Mouse (Mus musculus) neural tube, embryonic 12.5 days (tissue): ENCODE results near the gene Cdh3. TPM values are rescaled to one million over a fixed set of nuclear protein-coding genes. Genes with fewer than 3 reads are reported as not detected.
"Not testable (repeated sequence)": the region's sequence is repeated elsewhere in the genome, so short reads cannot be mapped to it uniquely, and the experiment has no call there.

Experiments
- ATAC-seq: fragments of 200-750 bp; cut with Nextera tagmentation; 2 replicates; pipeline ENCODE4 v1.8.0; 2017; ENCODE audit warnings: low read depth, mild to moderate bottlenecking, moderate TSS enrichment, moderate library complexity; ENCODE audit not compliant: low FRiP score
- H3K27ac ChIP-seq: fragments of 300-500 bp; sonication (generic); 2 replicates; pipeline ENCODE4 v1.5.1; 2016
- H3K27me3 ChIP-seq: fragments of 300-500 bp; sonication (generic); replicated peaks from 2 replicates; pipeline ENCODE4 v1.6.1; 2016; ENCODE audit warnings: mild to moderate bottlenecking
- H3K36me3 ChIP-seq: fragments of 300-500 bp; sonication (generic); 2 replicates; pipeline ENCODE4 v1.6.1; 2016; ENCODE audit warnings: mild to moderate bottlenecking
- H3K4me1 ChIP-seq: fragments of 300-500 bp; sonication (generic); 2 replicates; pipeline ENCODE4 v1.6.1; 2016
- H3K4me2 ChIP-seq: fragments of 300-500 bp; sonication (generic); replicated peaks from 2 replicates; pipeline ENCODE4 v1.6.1; 2016; ENCODE audit warnings: mild to moderate bottlenecking
- H3K4me3 ChIP-seq: fragments of 300-500 bp; sonication (generic); 2 replicates; pipeline ENCODE4 v1.5.1; 2016
- H3K9ac ChIP-seq: fragments of 300-500 bp; sonication (generic); 2 replicates; pipeline ENCODE4 v1.6.1; 2016; ENCODE audit warnings: mild to moderate bottlenecking
- H3K9me3 ChIP-seq: fragments of 300-500 bp; sonication (generic); 2 replicates; pipeline ENCODE4 v1.6.1; 2016; ENCODE audit warnings: mild to moderate bottlenecking
- WGBS: fragments of 180-500 bp; shearing (Covaris S2); methylation state at CpG from one replicate; pipeline ENCODE4 v1.1.7; 2016; 5-methylcytosine and 5-hydroxymethylcytosine counted together
- polyA plus RNA-seq: library from polyadenylated mRNA; unstranded; fragments of >200 nt; fragmentation: Nextera tagmentation; extraction: Ambion mirVana; gene quantifications from 2 replicates; pipeline ENCODE4 v1.2.1, GENCODE M21; 2016

Cdh3 gene
- polyA plus RNA-seq, 1 experiment from 2014 or later = 6.0 TPM

DNA sequence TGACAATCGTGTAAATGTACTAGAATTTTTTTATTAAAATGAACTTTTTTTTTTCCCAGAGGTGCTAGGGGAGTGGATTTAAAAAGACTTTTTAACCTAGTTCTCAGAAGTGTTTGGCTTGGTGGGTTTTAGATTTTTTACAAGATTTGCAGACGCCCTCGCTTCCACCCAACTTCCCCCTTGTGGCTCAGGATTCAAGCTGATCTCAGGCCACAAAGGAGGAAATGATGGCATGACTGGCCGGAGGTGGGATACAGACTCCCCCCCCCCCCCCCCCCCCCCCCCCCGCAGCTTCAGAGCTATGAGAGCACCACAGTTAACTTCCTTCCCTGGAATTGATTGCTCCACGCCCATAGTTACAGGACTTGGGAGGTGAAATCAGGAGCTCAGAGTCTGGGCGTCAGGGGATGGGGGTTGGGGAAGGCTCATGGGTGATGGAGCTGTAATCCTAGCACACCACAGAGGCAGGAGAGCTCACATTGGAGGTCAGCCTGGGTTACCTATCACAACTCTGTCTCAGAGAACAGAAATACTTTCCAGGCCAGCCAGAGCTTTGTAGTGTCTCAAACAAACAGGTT lies 45.5 kb downstream of the Cdh3 start:
- peaks cover 9% of the 10 kb centered on the region for H3K9me3 ChIP-seq
- H3K9ac ChIP-seq = no peak overlapping the region
- H3K27me3 ChIP-seq = no peaks in the 10 kb centered on the region
- ATAC-seq = no peak
- WGBS = 64% methylated on average over 6 of the region's 7 CpGs
- H3K4me3 ChIP-seq = no peak overlapping the region
- H3K4me1 ChIP-seq = no peaks in the 10 kb centered on the region
- H3K4me2 ChIP-seq = no peak overlapping the region
- H3K27ac ChIP-seq = no peak overlapping the region
- H3K36me3 ChIP-seq = no peaks in the 10 kb centered on the region

- H3K9ac ChIP-seq = no peak overlapping the region
- no peaks in the 10 kb centered on the region for H3K27me3 ChIP-seq
- H3K4me2 ChIP-seq = no peak overlapping the region
- H3K4me1 ChIP-seq = no peaks in the 10 kb centered on the region
- H3K9me3 ChIP-seq = peaks cover 9% of the 10 kb centered on the region
- no peak overlapping the region for H3K27ac ChIP-seq
- no peak overlapping the region for H3K4me3 ChIP-seq
- WGBS = 73% methylated on average over 9 of the region's 9 CpGs
- no peaks in the 10 kb centered on the region for H3K36me3 ChIP-seq
- no peak for ATAC-seq
Measured at GRCm38 (mm10) chr8:106559844-106560243, 49.2 kb downstream of the Cdh3 start.

DNA sequence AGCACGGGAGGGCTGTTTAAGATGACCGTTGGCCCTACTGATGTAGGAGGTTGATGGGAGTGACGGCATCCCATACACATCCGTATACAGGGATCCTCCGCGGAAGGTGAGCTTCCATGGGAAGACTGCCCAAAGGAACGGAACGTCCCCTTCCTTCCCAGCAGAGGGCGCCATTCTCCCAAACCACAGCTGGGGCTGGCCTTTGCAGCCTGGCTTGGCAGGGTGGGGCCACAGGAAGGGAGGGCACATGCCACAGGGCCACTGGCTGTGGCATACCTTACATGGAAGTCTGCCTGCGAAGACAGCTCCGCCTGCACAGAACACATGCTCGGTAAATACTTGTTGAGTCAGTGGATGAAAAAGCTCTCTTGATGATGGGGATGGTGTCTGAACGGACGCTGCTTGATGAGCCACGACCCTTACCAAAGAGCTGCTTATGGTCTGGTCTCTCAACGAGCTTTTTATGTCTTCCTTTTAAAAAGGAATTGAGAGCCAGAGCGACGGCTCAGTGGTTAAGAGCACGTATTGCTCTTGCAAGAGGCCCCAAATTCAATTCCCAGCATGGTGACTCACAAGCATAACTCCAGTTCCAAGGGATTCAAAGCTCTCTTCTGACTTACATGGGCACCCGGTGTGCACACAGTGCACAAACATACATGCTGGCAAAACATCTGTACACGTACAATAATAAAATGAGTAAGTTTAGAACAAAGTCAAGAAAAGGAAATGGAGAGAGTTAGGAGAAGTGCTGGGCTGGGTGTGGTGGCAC lies 50.6 kb downstream of the Cdh3 start:
- Histone ChIP-seq H3K27me3 (no peaks in the 10 kb centered on the region), H3K9me3 (peaks cover 9% of the 10 kb centered on the region), H3K36me3 (no peaks in the 10 kb centered on the region), H3K4me2 (no peak overlapping the region), H3K4me3 (no peak overlapping the region), H3K4me1 (no peaks in the 10 kb centered on the region), H3K27ac (no peak overlapping the region), H3K9ac (no peak overlapping the region)
- WGBS = 28% methylated on average over 21 of the region's 21 CpGs
- no peak for ATAC-seq

GRCm38 (mm10) chr8:106563691-106564182 lies 53.0 kb downstream of the Cdh3 start:
- Histone ChIP-seq H3K9ac (no peak overlapping the region), H3K4me2 (no peak overlapping the region), H3K4me3 (no peak overlapping the region), H3K36me3 (no peaks in the 10 kb centered on the region), H3K27me3 (no peaks in the 10 kb centered on the region), H3K9me3 (no peaks in the 10 kb centered on the region), H3K27ac (no peak overlapping the region), H3K4me1 (no peaks in the 10 kb centered on the region)
- 86% methylated on average over 3 of the region's 3 CpGs for WGBS
- ATAC-seq = no peak

DNA sequence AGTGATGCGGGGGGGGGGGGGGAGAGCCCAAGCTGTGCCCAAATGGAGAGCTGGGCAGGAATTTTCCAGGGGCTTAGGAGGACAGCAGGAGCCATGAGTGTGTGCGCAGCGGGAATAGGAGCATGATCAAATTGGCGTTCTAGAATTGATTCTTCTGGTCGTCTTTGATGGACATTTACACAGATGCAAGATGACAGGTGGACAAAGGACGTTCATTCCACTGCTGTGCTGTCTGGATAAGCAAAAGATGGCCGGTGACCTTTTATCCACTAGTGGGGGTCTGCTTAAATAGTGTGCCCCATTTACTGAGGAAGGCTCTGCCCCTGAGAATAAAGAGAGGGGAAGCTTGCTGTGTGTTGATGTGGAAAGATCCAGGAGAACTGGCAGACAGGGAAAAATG lies 58.3 kb downstream of the Cdh3 start:
- no peak overlapping the region for H3K4me3 ChIP-seq
- no peak overlapping the region for H3K9ac ChIP-seq
- no peak for ATAC-seq
- H3K27ac ChIP-seq = no peak overlapping the region
- no peaks in the 10 kb centered on the region for H3K27me3 ChIP-seq
- WGBS = 74% methylated on average over 7 of the region's 7 CpGs
- H3K4me1 ChIP-seq = no peaks in the 10 kb centered on the region
- no peaks in the 10 kb centered on the region for H3K36me3 ChIP-seq
- no peaks in the 10 kb centered on the region for H3K9me3 ChIP-seq
- H3K4me2 ChIP-seq = no peak overlapping the region

- Histone ChIP-seq H3K4me1 (no peaks in the 10 kb centered on the region), H3K9ac (no peak overlapping the region), H3K27me3 (no peaks in the 10 kb centered on the region), H3K4me2 (no peak overlapping the region), H3K4me3 (no peak overlapping the region), H3K27ac (no peak overlapping the region), H3K36me3 (no peaks in the 10 kb centered on the region), H3K9me3 (no peaks in the 10 kb centered on the region)
- no peak for ATAC-seq
- 41% methylated on average over 4 of the region's 4 CpGs for WGBS
Measured at GRCm38 (mm10) chr8:106570386-106570785, 59.7 kb downstream of the Cdh3 start.

GRCm38 (mm10) chr8:106571551-106572172 lies 61.0 kb downstream of the Cdh3 start:
- no peak overlapping the region for H3K4me3 ChIP-seq

GRCm38 (mm10) chr8:106572175-106572574 lies 61.5 kb downstream of the Cdh3 start:
- not testable (repeated sequence) for H3K9me3 ChIP-seq, H3K27me3 ChIP-seq, H3K4me2 ChIP-seq, H3K9ac ChIP-seq, H3K36me3 ChIP-seq, H3K4me1 ChIP-seq, ATAC-seq, H3K27ac ChIP-seq, H3K4me3 ChIP-seq
- 71% methylated on average over 1 of the region's 1 CpGs for WGBS

More at GRCm38 (mm10) chr8:106571551-106572172, 61.0 kb downstream of the Cdh3 start:
- no peak overlapping the region for H3K27ac ChIP-seq
- no peaks in the 10 kb centered on the region for H3K4me1 ChIP-seq
- H3K27me3 ChIP-seq = no peaks in the 10 kb centered on the region
- 81% methylated on average over 5 of the region's 5 CpGs for WGBS
- no peaks in the 10 kb centered on the region for H3K36me3 ChIP-seq
- no peak for ATAC-seq
- no peak overlapping the region for H3K4me2 ChIP-seq
- no peaks in the 10 kb centered on the region for H3K9me3 ChIP-seq
- H3K9ac ChIP-seq = no peak overlapping the region

- WGBS = 50% methylated on average over 20 of the region's 20 CpGs
- not testable (repeated sequence) for H3K9me3 ChIP-seq, H3K27ac ChIP-seq, H3K27me3 ChIP-seq, H3K4me2 ChIP-seq, H3K36me3 ChIP-seq, H3K4me3 ChIP-seq, H3K4me1 ChIP-seq, ATAC-seq, H3K9ac ChIP-seq
Measured at GRCm38 (mm10) chr8:106573168-106573567, 62.5 kb downstream of the Cdh3 start, which contains the start of gene Gm10073. Gm10073 (minus strand) TSS chr8:106573461.

DNA sequence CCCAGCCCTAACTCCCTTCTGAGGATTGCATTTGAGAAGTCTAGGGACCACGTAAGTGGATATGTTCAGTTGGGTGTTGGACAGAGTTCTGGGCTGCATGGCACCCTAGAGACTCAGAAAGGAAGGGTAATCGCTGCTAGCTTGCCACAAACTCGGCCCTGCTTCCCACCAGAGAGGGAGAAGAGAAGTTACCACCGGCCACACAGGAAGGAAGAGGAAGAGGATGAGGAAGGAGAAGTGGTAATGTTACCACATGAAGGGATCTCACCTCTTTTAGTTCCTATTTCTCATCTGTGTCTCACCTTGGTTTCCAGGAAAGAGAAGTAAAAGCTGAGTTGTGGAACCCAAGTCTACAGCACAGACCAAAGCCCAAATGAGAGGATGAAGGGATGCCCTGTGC lies 63.6 kb downstream of the Cdh3 start:
- H3K4me3 ChIP-seq = no peak overlapping the region
- H3K27me3 ChIP-seq = no peaks in the 10 kb centered on the region
- no peak overlapping the region for H3K27ac ChIP-seq
- H3K9me3 ChIP-seq = no peaks in the 10 kb centered on the region
- 91% methylated on average over 4 of the region's 4 CpGs for WGBS
- no peak overlapping the region for H3K4me2 ChIP-seq
- H3K4me1 ChIP-seq = no peaks in the 10 kb centered on the region
- H3K36me3 ChIP-seq = no peaks in the 10 kb centered on the region
- ATAC-seq = no peak
- no peak overlapping the region for H3K9ac ChIP-seq

- H3K27ac ChIP-seq = no peak overlapping the region
- H3K9me3 ChIP-seq = no peaks in the 10 kb centered on the region
- H3K4me2 ChIP-seq = no peak overlapping the region
- H3K9ac ChIP-seq = no peak overlapping the region
- no peaks in the 10 kb centered on the region for H3K36me3 ChIP-seq
- no peaks in the 10 kb centered on the region for H3K4me1 ChIP-seq
- 60% methylated on average over 6 of the region's 6 CpGs for WGBS
- no peak overlapping the region for H3K4me3 ChIP-seq
- no peaks in the 10 kb centered on the region for H3K27me3 ChIP-seq
- no peak for ATAC-seq
Measured at GRCm38 (mm10) chr8:106576849-106577555, 66.3 kb downstream of the Cdh3 start.

DNA sequence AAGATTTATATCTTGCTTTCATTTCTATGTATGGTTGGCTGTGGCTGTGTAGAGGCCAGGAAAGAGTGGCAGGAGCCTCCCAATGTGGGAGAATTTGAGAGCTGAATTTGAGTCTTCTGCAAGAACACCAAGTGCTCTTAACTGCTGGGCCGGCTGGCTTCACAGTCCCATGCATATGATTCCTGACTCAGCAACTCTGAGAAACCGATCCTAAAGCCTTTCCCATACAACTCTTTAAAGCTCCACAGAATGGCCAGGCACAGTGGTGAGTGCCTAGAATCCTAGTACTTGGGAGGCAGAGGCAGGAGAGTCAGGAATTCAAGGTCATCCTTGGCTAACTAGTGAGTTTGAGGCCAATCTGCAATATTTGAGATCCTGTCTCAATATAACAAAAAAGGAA lies 68.8 kb downstream of the Cdh3 start:
- no peak overlapping the region for H3K27ac ChIP-seq
- no peaks in the 10 kb centered on the region for H3K9me3 ChIP-seq
- H3K4me3 ChIP-seq = no peak overlapping the region
- ATAC-seq = no peak
- H3K4me2 ChIP-seq = no peak overlapping the region
- WGBS = 67% methylated on average over 2 of the region's 2 CpGs
- no peaks in the 10 kb centered on the region for H3K4me1 ChIP-seq
- no peak overlapping the region for H3K9ac ChIP-seq
- H3K36me3 ChIP-seq = no peaks in the 10 kb centered on the region
- H3K27me3 ChIP-seq = no peaks in the 10 kb centered on the region
